Mouse (Mus musculus): ENCODE data around the gene Scn1b.
A peak's percentile ranks its signal among the peaks of the same experiment; 100 is the strongest.

Gene Scn1b

DNA sequence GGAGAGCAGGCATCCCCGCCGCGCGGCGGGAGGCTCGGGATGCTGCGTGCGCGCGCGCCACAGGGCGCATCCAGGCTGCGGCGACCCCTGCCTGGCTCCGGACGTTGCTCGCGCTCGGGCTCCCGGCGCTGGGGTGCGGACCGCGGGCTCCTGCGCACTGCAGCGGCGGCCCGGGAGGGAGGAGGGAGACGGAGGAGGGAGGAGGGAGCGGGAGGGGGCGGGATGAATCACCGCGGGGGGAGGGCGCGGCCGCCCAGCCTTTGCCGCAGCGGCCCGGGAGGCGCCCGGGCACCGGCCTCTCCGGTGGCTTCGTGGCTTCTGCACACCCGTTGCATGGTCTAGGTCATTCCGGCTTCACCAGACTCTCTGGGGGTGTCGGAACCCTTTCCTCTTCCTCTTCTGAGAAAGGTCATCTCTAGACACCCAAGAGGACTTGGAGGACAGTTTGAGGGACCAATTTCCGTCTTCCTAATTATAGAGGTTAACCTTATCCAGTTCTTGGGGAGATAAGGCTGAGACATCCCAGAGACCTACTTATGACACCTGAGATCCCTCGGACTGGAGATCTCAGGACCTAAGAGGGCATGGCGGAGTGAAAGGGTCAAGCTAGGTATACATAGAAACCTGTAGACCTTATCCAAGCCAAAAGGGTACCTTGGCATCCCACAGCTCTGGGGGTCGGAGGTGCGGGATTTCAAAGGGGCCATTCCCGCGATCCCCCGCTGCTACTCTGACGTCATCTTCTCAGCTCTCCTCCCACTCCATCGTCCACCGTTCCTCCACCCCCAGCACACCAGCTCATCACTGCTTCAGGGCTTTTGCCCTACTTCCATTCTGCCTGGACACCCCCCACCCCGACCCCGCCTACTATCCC lies at the start of gene Scn1b:
TSS of gene Scn1b (minus strand) at position 153 of the 874 bp plus-strand sequence.
- no peak for DNase-seq (ENCODE audit: low spot score in 2 of 2)

DNA sequence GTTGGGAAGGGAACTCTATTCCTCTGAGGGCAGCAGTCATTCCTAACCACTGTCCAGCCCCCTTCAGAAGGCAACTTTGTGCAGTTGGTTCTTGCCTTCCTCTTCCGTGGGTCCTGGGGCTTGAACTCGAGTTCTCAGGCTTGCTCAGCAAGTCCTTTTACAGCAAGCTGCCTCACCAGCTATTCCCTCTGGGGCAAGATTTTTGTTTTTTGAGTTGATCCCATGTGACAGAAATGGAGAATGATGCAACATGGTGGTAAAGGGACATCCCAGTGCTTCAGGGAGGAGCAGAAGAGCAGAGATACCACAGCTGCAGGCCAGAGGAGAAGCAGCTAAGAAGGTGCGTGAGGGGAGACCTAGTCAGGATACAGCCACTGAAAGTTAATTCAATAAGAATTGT lies 48.3 kb upstream of the Scn1b start:
- no peak for DNase-seq (ENCODE audit: low spot score in 2 of 2)

- no peak for DNase-seq (ENCODE audit: low spot score in 2 of 2)
Measured at GRCm38 (mm10) chr7:31174466-31174865, 47.7 kb upstream of the Scn1b start.

DNA sequence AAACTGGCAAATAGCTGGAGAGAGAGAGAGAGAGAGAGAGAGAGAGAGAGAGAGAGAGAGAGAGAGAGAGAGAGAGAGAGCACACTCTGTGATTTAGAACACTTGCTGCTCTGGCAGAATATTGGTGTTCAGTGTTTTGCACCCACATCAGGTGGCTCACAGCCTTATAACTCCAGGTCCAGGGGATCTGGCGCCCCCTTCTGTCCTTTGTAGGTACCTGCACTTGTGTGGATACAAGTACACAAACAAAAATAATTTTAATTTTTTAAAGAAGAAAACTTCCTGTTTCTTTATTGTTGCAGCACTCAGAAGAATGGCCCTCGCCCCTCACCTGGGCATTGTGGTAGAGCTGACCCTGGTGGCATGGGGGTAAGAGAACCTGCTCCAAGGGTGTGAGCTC lies 45.4 kb upstream of the Scn1b start:
- peak; percentile 64 to 78 for DNase-seq (ENCODE audit: low spot score in 2 of 2)

DNA sequence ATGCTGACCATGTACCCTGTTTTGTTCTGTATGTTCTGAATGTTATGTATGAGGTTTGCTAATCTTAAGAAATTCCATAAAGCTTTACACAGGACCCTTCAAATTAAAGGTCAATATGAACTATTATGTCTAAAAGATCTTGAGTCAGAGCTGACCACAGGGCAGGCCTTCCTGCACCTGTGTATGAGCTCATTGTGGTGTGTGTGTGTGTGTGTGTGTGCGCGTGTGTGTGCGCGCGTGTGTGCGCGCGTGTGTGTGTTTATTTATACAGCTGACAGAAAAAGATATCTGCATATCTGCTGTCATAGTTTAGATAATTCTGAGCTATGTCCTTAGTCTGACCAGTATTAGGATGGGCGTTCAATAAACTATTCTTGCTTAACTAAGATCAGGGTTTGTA lies 43.7 kb upstream of the Scn1b start:
- no peak for DNase-seq (ENCODE audit: low spot score in 2 of 2)

DNA sequence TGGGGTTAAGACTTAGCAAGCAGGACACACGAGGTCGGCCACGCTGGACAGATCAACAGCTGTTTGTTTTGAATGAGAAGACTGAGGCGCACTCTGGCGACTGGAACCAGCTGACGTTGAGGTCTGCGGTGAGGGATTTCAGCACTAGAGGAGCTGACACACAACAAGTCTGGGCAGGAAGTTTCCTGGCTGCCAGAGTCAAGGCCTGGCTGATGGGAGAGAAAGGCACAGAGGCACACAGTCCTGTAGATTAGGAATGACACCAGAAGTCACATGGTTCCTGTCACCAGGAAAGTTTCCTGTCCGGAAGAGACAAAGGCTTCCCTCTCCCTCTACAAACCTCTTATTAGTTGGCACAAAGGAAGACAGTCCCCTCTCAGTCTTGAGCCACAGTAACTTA lies 41.6 kb upstream of the Scn1b start:
- peak; percentile 64 to 65 for DNase-seq (ENCODE audit: low spot score in 2 of 2)

- DNase-seq (ENCODE audit: low spot score in 2 of 2), result peak in 1 of 2 experiments; percentile 48
Measured at GRCm38 (mm10) chr7:31164748-31165147, 37.9 kb upstream of the Scn1b start.

DNA sequence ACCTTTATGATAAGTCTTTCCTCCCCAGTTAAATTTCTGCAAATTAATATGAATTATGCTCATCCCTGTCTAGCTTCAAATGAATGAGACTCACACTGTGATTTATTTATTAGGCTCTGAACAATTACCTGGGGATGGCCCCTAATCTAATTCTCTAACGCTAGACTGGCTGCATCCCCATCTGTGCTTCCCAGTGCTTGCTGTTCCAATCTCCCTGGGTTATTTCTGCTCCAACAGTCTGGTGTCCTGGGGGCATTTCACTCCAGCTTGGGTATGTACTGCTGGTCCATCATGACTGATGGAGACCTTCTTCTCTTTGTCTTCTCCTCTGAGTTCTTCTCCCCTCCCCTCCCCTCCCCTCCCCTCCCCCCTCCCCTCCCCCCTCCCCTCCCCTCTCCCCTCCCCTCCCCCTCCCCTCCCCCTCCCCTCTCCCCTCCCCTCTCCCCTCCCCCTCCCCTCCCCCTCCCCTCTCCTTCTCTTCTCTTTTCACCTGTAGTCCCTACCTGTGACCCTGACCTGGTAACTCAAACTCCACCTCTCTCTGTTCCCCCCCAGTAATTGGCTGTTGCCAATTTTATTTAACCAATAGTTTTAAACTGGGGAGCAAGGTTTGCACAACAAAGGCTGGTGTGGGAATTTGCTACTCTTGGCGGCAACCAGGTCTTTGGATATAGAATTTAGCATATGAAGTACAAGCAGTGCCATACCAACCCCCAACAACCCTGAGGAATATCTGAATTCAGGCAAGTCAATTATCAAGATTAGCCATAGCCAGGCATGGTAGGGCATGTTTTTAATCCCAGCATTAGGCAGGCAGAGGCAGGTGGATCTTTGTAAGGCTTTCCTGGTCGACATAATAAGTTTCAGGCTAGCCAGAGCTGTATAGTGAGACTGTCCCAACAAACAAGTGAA lies 37.1 kb upstream of the Scn1b start:
- DNase-seq (ENCODE audit: low spot score in 2 of 2), result no peak

- DNase-seq (ENCODE audit: low spot score in 2 of 2), result no peak
Measured at GRCm38 (mm10) chr7:31162324-31162723, 35.5 kb upstream of the Scn1b start.

- DNase-seq (ENCODE audit: low spot score in 2 of 2), result no peak
Measured at GRCm38 (mm10) chr7:31161831-31162230, 35.0 kb upstream of the Scn1b start.

DNA sequence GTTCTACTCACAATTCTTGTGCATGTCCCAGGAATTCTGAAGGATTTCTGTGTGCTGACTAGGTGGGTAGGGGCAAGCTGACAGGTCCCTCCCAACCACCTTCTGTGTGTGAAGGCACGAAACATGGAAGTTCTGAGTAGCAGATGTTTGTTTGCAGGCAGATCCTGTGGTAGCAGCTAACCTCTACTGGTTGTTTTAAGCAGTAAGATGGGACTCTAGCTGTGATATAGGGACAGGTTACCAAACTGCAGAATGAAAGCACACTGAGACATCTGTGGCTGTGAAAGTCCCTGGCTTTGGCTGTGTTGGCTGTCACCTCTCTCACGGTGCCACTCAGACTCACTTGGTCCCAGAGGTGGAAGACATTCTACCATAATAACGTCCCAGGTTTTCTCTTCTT lies 34.4 kb upstream of the Scn1b start:
- DNase-seq (ENCODE audit: low spot score in 2 of 2), result peak; percentile 41 to 52

- DNase-seq (ENCODE audit: low spot score in 2 of 2), result no peak
Measured at GRCm38 (mm10) chr7:31160763-31161162, 34.0 kb upstream of the Scn1b start.

- peak; percentile 76 to 77 for DNase-seq (ENCODE audit: low spot score in 2 of 2)
Measured at GRCm38 (mm10) chr7:31156034-31156928, 29.5 kb upstream of the Scn1b start.

DNA sequence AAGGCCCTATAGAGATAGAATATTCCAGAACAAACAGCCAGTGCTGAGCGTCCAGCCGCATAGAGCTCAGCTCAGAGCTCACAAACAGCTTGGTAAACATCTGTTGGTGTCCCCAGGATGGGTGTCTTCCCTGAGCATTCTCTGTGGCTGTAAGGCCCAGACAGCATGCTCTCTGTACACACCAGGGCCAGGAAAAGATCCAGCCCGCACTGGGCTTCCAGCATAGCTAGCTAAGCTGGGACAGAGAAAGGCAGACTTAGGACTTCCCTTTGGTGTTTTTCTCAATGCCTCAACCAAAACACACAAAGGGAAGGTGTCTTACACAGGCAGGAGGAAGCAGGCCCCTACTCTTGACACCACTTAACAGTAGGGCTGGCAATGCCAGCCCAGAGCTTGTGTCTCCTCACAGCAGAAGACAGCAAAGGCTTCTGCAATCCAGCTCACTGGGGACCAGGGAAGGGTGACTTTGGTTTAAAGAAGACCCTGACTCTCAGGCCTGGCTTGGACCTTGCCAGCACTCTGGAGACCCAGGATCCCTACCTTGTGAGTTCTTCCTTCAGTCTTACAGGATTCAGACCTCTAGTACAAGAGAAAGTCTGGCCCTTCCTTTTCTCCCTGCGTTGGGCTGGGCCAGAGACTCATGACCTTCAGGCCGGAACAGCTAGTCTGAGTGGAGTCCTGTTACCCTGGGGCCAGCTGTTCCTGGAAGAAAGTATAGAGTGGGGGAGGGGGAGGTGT lies 28.7 kb upstream of the Scn1b start, which contains the start of gene Gramd1a:
TSS of gene Gramd1a (minus strand) at position 601 of the 738 bp plus-strand sequence.
- DNase-seq (ENCODE audit: low spot score in 2 of 2), result peak; percentile 39 to 42

DNA sequence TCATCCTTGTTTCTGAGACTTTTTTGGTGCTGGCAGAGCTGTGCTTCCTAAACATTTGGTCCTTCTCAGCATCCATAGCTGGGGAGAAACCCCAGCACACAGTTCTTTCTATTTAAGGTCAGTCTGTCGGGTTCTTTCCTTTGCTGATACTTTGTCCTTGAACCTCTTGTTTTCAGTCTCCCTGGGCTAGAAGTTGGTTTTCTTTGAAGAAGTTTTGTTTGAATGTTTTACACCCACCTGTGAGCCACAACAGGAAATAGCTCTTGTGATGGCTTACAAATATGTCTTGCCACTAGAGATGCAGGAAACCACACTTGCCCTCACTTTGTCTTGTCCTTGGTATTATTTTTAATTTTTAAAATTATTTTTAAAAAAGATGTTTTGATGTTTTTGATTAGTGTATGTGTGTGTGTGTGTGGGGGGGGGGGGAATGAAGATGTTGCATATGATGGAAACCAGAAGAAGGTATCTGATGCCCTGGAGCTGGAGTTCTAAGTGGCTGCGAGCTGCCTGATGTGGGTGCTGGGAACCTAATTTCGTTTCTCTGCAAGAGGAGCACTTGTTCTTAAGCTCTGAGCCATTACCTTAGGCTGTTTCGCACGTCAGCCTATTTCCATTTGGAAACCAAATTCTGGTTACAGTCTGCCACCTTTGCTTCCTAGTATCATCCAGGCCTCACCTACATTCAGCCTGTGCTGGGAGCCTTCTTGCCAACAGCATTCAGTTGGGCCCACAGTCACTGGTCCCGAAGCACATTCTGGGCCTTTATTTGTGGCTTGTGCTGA lies 26.9 kb upstream of the Scn1b start:
- DNase-seq (ENCODE audit: low spot score in 2 of 2), result peak in 1 of 2 experiments; percentile 54

DNA sequence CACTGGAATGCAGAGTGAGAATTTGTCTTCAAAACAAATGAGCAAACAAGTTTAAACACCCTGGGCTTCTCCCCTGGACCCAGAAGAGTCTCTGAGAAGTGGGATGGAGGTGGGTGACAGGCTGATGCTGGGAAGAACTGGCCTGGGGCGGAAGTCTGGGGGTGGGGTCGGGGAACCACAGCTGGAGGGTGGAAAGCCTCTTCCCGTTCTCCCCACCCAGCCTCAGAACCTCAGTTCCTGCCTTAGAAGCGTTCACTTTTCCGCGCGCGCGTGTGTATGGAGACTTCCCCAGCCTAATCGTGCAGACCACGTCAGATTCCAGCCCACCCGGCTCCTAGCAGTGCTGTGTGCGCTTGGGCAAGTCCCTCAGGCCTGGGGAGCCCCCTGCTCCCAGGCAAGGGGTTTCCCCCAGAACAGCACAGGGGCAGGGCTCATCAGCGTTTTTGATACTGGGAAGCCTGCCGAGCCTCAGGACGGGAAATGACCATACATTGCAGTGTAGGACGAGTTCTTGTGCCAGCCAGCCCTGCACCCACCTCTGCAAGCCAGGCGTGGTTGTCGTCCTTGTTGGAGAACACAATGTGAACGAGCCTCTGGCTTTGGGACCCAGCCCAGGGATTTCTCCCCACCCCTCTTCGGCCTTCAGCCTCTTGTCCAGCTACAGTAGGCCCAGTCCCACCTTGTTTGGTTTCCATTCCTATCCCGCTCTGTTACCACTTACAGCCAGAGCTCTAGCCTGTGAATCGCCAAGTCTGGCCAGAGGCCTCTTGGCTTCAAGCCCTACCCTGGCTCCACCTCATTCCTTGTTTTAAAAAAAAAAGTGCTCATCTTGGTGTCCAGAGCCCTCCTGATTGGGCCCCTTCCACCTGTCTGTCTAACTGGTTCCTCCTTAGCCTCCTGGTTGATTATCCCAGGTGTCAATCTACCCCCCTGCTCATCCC lies 24.8 kb upstream of the Scn1b start:
- DNase-seq (ENCODE audit: low spot score in 2 of 2), result peak; percentile 71 to 72

DNA sequence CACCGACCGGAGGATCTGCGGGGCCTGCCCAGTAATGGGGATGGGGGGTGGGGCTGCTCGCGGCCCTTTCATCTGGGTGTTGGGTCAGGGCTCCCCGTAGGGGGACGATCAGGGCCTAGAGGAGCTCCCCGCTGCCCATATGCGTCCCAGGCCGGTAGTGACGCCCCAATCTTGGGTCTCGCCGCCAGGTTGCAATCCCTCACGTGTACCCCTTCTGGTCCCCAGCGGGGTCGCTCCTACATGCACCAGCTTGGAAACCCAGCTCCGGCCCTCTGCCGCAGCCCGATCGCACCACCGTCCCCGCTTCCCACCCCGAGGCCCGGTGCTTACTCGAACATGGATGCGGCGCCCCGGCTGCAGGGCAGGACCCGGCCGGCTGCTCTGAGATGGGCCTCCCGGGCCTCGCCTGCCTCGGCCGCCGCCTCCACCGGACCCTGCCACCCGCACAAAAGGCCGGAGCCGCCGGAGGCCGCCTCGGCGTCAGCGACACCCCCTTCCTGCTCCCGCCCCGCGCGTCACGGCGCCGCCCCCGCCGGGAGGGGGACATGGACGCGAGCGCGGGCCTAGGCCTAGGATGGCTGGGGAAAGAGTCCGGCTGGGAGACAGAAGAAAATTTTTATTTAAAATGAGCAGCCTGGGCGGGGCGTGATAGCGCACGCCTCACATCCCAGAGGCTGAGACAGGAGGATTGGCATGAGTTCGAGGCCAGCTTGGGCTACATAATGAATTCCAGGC lies 23.9 kb upstream of the Scn1b start:
- peak; percentile 78 to 84 for DNase-seq (ENCODE audit: low spot score in 2 of 2)
